Mouse (Mus musculus) WW6 (cell line): ENCODE data around the gene Kank1.

Experiments used
- DNase-seq: peaks from one replicate; pipeline ENCODE4 v3.0.0-alpha.2; 2013; ENCODE audit warnings: low read depth, low spot score

The Kank1 gene

GRCm38 (mm10) chr19:25311626-25312025 lies 74.9 kb downstream of the Kank1 start:
- DNase-seq = no peak

GRCm38 (mm10) chr19:25315458-25315889 lies 78.7 kb downstream of the Kank1 start:
- DNase-seq = no peak

GRCm38 (mm10) chr19:25315993-25316392 lies 79.2 kb downstream of the Kank1 start:
- no peak for DNase-seq

GRCm38 (mm10) chr19:25324265-25324664 lies 87.5 kb downstream of the Kank1 start:
- no peak for DNase-seq

GRCm38 (mm10) chr19:25325113-25326001 lies 88.6 kb downstream of the Kank1 start:
- DNase-seq = no peak

- DNase-seq = no peak
These were observed 89.2 kb downstream of the Kank1 start for GRCm38 (mm10) chr19:25326002-25326300.

- DNase-seq = no peak
These were observed 90.9 kb downstream of the Kank1 start for GRCm38 (mm10) chr19:25327633-25328032.

- no peak for DNase-seq
These were observed 97.6 kb downstream of the Kank1 start for GRCm38 (mm10) chr19:25334360-25334759.

- no peak for DNase-seq
These were observed 100.0 kb downstream of the Kank1 start for GRCm38 (mm10) chr19:25336731-25337130.

GRCm38 (mm10) chr19:25340630-25341620 lies 104.2 kb downstream of the Kank1 start:
- no peak for DNase-seq

- no peak for DNase-seq
These were observed 105.3 kb downstream of the Kank1 start for GRCm38 (mm10) chr19:25342026-25342425.

- no peak for DNase-seq
These were observed 107.0 kb downstream of the Kank1 start for GRCm38 (mm10) chr19:25343657-25344322.

- no peak for DNase-seq
These were observed 107.6 kb downstream of the Kank1 start for GRCm38 (mm10) chr19:25344371-25344770.

- DNase-seq = no peak
These were observed 109.2 kb downstream of the Kank1 start for GRCm38 (mm10) chr19:25345972-25346371.

GRCm38 (mm10) chr19:25347515-25347914 lies 110.7 kb downstream of the Kank1 start:
- DNase-seq = no peak

- DNase-seq = no peak
These were observed 114.6 kb downstream of the Kank1 start for GRCm38 (mm10) chr19:25351257-25351955.

- no peak for DNase-seq
These were observed 120.3 kb downstream of the Kank1 start for GRCm38 (mm10) chr19:25357094-25357493.

- no peak for DNase-seq
These were observed 121.8 kb downstream of the Kank1 start for GRCm38 (mm10) chr19:25358486-25359120.

GRCm38 (mm10) chr19:25360571-25361029 lies 123.8 kb downstream of the Kank1 start:
- DNase-seq = no peak

GRCm38 (mm10) chr19:25361956-25362355 lies 125.2 kb downstream of the Kank1 start:
- no peak for DNase-seq

- no peak for DNase-seq
These were observed 128.9 kb downstream of the Kank1 start for GRCm38 (mm10) chr19:25365698-25366097.
